Mouse (Mus musculus) testis, adult 2 months (tissue): ENCODE measurements around the gene Tdp2.

Experiments
- CTCF ChIP-seq: fragments of 200-500 bp; IDR thresholded peaks from 2 replicates; pipeline ENCODE4 v1.5.1; 2012; ENCODE audit warnings: low read depth, mild to moderate bottlenecking, inconsistent platforms, low read length, moderate library complexity; ENCODE audit not compliant: control insufficient read depth, insufficient read depth, insufficient replicate concordance
- POLR2A ChIP-seq: fragments of 200-500 bp; IDR thresholded peaks from 2 replicates; pipeline ENCODE4 v1.6.1; 2012; ENCODE audit warnings: low read depth, mild to moderate bottlenecking, inconsistent platforms, low read length, moderate library complexity; ENCODE audit not compliant: control insufficient read depth

GRCm38 (mm10) chr13:24812521-24812920 is 19.0 kb upstream of the Tdp2 start:
- TF ChIP-seq CTCF (no peak), POLR2A (no peak)
